Mouse (Mus musculus) 416B (cell line): ENCODE results near the gene Chchd6.

Experiments used
- DNase-seq: peaks from one replicate; pipeline ENCODE4 v3.0.0; 2011; ENCODE audit warnings: low read depth

Gene Chchd6

GRCm38 (mm10) chr6:89585696-89586095, 9.8 kb downstream of the Chchd6 start:
- no peak for DNase-seq

DNA sequence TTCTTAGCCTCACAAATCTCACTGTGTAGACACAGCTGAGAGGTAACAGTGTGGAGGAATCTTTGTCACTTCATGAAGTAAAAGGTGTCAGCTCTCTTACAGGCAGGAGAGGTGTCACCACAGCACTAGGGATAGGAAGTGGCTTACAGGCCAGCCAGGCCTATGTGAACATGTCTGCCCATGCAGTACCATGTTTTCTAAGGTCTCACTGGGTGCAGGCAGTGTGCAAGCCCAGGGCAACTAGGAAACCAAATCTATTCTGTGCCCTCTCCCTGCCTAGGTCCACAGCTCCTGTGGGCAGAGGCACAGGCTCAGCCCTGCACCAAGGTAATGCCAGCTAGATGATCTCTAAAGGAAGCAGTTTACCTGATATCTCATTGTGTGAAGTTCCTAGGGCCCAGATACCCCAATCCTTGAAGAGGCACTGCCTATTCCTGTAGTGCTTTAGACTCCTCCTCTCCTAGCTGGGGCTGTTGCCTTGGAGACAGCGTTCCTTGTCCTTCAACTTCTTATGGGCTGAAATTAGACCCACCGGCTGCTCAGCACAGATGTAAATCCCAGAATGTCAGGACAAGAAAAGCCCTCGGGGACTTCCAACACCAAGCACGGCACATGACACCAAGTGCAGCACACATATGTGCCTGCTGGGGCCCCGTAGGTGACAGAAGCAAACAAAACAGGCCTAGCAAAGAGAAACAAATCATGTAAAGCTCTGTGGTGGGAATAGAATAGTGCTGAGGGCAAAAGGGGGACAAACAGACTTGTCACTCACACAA, 10.6 kb downstream of the Chchd6 start:
- DNase-seq, result no peak

DNA sequence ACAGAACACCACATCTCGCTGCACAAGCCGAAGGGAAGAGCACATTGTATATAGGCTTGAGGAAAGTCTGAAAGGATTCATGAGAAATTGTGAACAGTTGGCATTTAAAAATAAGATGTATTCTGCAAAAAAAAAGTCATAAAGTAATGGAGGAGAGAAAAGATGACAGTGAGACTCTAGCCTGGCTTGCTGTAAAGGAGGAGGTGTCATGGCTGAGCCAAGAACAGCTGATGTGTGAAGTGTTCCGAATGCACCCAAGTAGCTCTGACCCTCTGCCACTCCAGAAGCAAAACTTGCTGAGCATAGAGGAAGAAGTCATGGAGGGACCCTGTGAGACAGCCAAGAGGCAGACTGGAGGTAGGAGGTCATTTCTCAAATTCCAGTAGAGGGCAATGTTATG, 12.3 kb downstream of the Chchd6 start:
- no peak for DNase-seq

GRCm38 (mm10) chr6:89574641-89575040, 20.8 kb downstream of the Chchd6 start:
- no peak for DNase-seq

GRCm38 (mm10) chr6:89573768-89574167, 21.7 kb downstream of the Chchd6 start:
- DNase-seq, result no peak

GRCm38 (mm10) chr6:89572921-89573636, 22.4 kb downstream of the Chchd6 start:
- no peak for DNase-seq

DNA sequence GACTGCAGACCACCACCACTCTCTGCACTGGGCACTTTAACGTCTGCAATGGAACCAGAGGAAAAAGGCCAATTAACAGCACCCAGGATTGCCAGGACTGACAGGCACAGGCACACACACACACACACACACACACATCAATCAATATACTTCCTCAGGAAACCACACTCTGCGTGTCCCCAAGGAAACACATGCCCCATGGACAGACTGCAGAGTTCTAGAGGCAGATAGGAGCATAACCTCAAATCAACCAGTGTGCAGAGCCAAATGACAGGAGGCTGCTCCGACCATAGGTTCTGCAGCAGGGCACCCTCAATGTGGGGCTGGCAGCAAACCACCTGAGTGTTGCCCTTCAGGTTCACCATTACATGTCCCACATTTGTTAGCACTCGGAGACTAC, 26.1 kb downstream of the Chchd6 start:
- peak; percentile 51 for DNase-seq

DNA sequence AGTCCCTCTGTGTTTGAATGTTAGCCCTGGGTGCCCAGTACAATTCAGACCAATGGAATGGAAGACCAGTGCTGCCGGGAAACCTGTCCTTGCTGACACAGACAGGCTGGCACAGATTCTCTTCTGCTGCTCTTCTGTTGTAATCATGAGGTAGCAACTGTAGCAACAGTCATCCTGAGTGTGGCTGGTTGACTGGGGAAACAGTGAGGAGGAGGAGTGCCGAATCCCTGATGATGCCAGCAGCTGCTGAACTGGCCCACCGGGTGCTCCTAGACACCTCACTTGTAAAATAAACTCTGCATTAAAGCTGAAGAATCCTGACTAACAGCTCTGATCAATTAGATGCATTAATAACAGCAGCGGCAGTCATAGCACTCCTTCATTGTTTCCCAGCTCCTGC, 28.7 kb downstream of the Chchd6 start:
- no peak for DNase-seq

DNA sequence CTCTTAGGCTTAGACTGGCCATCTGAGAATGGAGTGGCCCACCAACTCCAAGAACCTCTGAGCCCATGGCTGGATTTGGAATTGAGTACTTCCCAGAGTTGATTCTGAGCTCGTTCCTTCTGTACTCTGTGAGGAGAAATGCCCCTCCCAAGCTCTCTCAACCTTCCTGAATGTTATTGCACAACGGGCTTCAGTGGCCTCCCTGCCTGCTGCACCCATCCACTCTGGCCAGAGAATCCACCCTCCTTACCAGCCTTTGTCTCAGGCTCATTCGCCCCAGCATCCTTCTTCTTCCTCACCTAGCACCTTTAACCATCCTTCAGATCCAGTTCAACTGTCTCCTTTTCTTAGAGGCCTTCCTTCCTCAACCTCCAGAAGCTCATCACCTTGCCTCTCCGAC, 32.1 kb downstream of the Chchd6 start:
- no peak for DNase-seq

- no peak for DNase-seq
Measured at GRCm38 (mm10) chr6:89560826-89561225, 34.6 kb downstream of the Chchd6 start.

DNA sequence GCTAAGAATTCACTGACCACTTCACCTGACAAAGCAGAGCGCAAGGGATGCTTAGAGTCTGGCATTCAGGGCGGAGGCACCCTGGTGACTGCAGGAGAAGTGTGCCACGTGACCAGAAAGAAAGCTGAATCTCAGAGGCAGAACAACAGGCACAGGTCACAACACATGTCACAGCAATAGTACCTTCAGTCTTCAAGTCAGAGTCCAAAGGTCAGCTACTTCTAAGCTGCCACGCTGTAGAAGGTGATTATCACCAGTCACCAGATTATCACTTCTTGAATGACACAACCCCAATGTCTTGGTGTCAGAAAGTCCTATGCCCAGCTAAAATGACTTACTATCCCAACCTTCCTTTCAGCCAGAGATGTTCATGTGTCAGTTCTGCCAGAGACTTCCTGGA, 37.8 kb downstream of the Chchd6 start:
- DNase-seq, result no peak

- DNase-seq, result no peak
Measured at GRCm38 (mm10) chr6:89556566-89556965, 38.9 kb downstream of the Chchd6 start.

DNA sequence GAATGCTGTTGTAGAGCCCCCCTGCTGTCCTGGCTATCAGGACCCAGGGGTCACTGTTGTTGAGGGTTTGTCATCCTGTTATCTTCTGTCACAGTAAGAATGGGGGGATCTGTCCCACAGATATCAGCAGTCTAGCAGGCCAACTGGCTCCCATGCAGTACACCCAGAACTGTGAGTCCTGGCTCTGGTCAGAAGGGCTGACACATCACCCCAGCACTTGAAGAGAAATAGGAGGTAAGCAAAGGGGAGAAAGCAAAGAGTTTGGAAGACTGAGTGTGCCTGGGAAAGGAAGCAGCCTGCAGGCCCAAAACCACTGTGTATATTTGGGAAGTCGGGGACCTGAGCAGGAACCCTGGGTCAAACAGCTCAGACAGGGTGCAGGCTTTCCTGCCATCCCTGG, 39.5 kb downstream of the Chchd6 start:
- no peak for DNase-seq

GRCm38 (mm10) chr6:89554029-89554428, 41.4 kb downstream of the Chchd6 start:
- no peak for DNase-seq

DNA sequence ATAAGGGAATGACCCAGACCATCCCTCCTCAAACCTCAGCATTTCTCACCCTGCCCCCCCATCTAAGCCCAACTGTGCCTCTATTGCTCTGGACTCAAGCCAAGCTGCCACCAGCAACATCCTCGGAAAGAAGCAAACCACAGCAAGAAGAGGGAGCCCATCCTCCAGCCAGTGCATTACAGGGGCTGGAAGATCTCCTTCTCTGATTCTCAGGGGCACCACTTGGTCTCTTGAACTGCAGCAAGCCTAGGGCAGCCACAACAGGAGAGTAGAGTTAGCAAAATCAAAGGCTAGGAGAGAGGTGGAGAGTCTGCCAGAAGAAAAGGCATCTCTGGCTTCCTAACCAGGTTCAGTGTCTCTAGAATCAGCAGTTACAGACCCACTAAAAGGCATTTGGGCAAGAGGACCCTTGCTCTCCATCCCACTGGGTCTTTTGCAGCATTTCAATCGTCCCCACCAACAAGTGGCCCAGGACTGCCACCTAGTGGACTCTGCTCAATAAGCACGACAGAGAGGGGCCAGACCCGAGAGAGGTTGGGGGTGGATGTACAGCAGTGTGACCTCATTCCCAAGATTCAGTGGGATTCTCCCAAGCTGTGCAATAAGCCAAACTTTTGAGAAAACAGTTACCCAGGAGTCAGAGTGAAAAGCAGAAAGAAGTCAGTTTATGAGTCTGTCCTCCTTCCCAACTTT, 42.3 kb downstream of the Chchd6 start:
- peak; percentile 40 for DNase-seq

DNA sequence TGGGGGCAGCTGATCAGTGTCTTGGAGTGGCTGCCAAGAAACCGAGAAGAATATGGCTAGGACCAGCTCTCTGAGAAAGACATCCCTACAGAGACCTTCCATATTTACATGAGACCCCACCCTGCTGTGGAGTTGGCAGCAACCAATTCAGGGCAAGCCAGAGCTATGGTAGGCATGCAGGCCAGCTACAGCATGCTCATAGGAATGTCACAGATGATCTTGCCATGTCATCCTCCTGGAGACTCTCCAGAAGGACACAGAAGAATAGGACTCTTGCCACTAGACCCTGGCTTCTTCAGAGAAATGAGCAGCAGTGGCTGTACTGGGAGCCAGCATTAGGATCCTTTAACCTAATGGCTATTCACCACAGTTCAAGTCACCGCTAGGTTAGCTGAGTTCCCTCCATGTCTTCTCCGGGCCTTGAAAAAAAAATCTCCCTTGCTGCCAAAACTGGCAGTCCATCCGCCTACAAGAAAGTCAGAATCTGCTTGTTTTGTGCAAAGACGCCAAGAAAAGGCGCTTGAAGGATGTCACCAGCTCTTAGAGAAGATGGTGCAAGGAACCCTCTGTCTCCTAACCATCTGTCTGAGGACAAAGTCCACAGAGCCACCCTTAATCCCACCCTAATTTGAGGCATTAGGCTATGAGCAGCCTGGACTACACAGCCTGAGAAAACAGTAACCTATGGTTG, 43.0 kb downstream of the Chchd6 start:
- no peak for DNase-seq

- peak; percentile 36 for DNase-seq
Measured at GRCm38 (mm10) chr6:89549157-89549556, 46.3 kb downstream of the Chchd6 start.

DNA sequence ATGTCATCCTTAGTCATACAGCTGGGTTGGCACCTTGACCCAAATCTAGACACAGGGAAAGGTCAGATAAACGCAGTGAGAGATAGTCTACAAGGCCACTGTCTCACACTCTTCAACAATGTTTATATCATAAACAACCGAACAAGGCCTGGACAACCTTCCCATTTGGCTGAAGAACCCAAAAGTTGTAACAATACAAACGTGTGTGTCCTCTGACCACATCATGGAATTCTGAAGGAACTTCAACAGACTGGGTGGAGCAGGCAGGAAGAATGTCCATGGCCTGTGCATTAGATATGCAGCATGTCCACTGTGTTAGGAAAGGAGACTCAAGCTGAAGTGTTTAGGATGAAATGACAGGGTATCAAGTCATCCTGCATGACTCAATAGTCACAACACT, 47.5 kb downstream of the Chchd6 start:
- no peak for DNase-seq

DNA sequence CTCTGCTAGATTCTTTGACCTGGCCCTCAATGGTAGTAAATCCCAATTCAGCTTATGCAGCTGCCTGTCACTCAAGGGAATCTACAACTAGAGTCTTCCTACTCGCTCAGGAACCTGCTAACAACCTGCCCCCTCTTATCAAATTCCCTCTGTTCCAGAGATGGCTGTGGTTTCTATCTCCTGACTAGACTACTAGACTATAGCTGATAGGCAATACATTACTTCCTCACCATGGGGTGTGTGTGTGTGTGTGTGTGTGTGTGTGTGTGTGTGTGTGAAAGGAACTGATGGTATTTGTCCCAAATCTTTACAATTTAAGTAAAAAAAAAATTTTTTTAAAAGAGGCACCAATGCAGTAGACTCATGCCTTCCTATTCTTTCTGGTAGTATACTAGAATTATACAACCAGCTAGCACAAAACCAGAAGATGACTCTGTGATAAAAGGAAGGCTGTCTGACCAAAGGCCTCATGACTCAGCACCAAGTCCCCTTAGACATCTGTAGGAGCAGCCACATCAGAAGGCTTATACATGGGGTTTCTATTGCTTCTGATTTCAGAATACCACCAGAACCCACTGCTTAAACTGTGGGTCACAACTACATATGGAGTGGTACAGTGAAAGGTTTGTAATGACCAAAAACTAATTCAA, 57.2 kb downstream of the Chchd6 start:
- peak; percentile 80 for DNase-seq

DNA sequence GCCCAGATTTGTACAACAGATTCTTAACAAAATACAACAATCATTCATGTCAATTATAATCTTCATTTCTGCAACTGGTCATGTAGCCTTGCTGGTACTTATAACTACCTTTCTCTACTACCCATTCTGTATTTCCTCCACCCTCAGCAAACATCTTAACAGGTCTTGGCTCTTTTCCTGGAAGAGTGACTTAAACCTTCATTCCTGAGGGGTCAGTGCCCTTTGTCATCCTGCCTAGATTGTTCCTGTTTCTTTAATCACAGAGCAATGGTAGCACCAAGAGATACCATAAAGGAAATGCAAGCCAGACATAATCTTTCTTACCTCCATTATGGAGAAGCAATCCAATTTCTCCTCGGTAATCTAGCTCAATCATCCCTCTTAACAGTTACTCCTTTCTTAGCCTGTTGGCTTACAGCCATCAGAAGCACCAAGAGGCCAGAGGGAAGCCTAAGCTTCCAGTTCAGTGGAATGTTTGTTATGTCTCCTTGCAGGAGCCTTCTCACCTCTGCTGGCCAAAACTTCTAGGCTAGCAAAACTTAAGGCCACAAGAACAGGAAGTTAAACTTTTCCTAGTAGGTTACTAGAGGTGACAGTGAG, 59.7 kb downstream of the Chchd6 start:
- no peak for DNase-seq

DNA sequence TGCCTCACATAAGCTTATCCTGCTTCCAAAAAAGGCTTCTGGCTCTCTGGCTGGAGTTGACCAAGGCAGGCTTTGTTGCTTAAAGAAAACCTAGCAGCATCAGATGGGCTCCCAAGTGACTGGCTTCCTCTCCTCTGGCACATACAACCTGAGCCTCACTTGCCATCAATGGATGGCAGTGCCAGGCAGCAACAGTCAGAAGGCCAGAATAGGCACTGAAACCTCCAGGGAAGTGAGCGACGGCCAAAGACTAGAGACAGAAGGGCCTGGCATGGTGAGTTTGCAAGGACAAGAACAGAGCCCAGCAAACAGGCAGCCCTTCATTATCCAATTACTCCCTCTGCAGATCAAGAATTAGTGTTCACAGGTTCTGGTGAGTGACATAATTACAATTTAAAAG, 70.7 kb downstream of the Chchd6 start:
- DNase-seq, result no peak

GRCm38 (mm10) chr6:89510154-89510553, 85.3 kb downstream of the Chchd6 start:
- no peak for DNase-seq
